Mouse (Mus musculus): Measurements from ENCODE around the gene Gcnt2.

Gcnt2 gene

GRCm38 (mm10) chr13:40859652-40860399 lies at the start of gene Gcnt2:
Gcnt2 (plus strand) TSS chr13:40859754.
- in situ Hi-C loops (cut with MboI, MseI), result no loop called here

DNA sequence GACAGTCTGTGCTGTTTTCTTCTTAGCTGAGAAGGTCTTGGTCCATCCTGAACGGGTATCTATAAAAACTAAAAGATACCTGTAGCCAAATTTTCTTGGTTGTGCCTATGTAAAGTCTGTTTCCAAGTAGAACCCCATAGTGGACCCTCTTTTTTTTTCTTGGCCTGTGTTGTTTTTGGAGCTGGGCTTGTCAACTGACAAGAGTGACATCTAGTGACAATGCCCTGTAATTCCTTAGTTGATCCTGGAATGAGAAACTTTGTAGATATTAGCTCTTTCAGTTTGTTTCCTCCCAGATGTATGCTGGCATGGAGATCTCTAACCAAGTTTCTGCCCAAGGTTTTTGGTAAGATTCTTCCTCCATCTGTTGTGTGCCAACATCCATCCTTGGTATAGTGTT lies 38.9 kb upstream of the Gcnt2 start:
- in situ Hi-C loops (cut with MboI, MseI), result no loop called here

DNA sequence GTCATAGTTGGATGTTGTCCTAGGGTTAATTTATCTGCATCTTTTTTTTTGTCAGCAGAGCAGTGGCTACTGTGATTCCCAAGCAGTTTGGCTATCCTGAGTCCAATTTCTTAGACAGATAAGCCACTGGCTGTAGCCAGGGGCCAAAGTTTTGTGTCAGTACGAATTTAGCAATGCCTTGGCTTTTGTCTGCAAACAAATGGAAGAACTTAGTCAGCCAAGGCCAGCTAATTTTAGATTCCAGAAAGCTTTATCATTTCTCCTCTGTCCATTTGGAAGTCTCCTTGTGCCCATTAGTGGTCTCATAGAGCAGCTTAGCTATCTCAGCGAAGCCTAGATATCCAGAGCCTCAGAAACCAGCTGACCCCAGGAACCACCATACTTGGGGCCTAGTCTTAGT lies 37.6 kb upstream of the Gcnt2 start:
- in situ Hi-C loops (cut with MboI, MseI), result no loop called here

DNA sequence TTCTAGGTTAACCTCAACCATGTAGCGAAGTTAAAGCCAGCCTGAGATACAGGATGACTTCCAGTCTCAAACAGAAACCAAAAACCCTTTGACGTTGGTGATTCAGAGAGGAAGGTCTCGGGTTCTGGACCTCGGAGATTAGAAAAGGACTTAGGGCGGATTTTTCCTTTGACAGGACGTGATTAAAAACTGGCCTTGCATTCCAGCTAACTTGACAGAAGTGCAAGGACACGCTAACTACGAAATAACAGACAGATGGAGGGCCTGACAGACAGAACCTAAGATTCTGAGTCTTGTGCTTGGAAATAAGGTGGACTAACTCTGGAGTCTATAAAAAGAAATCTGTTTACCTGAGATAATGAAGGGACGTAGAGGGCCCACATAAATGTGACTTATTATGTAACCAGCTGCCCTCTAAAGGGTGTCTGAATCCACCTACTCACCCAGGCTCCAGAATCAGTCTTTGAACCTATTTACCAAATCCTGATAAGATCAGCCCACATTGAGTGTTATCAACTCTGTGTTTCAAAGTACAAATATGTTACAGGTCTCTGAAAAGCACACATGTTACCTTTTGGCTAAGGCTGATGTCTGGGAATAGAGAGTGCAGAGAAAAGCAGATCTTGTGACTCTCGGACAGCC lies 18.3 kb upstream of the Gcnt2 start:
- in situ Hi-C loops (cut with MboI, MseI), result loop anchor here (10.0 kb wide), 1 partner anchor 394 kb away; no protein-coding TSS in a partner anchor

- in situ Hi-C loops (cut with MboI, MseI), result loop anchor here (10.0 kb wide), 1 partner anchor 393 kb away; no protein-coding TSS in a partner anchor
Observed at GRCm38 (mm10) chr13:40842141-40842540, 17.4 kb upstream of the Gcnt2 start.

DNA sequence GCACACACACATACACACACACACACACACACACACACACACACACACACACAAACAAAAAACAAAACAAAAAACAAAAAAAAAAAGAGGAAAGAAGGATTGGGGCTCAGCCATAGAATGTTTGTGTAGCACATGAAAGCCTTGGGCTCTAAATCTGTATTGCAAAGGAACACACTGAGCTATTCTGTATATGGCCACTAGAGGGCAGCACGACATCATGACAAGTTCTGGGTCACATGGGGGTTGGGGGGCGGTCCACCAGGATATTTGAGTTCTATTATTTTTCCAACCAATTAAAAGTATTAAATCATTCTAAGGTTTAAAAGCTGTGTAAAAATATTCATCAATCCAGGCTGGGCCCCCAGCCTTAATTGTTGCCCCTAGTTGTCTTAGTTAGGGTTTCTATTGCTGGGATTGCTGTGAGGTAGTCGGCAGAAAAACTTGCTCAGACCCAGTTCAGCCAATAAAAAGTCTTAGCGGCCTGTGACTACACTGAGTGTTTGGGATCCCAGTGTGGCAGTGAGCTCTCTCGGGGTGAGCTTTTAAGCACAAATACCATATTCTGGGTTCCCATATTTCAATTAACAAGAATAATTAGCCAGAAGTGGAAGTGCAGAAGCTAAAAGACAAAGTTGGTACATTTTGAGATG lies 16.0 kb upstream of the Gcnt2 start:
- in situ Hi-C loops (cut with MboI, MseI), result loop anchor here (10.0 kb wide), 1 partner anchor 391 kb away; no protein-coding TSS in a partner anchor

GRCm38 (mm10) chr13:40844144-40844543 lies 15.4 kb upstream of the Gcnt2 start:
- in situ Hi-C loops (cut with MboI, MseI), result loop anchor here (10.0 kb wide), 1 partner anchor 391 kb away; no protein-coding TSS in a partner anchor

GRCm38 (mm10) chr13:40845951-40846350 lies 13.6 kb upstream of the Gcnt2 start:
- in situ Hi-C loops (cut with MboI, MseI), result loop anchor here (10.0 kb wide), 1 partner anchor 389 kb away; no protein-coding TSS in a partner anchor

GRCm38 (mm10) chr13:40846375-40846774 lies 13.2 kb upstream of the Gcnt2 start:
- in situ Hi-C loops (cut with MboI, MseI), result loop anchor here (10.0 kb wide), 1 partner anchor 388 kb away; no protein-coding TSS in a partner anchor

GRCm38 (mm10) chr13:40847898-40848297 lies 11.7 kb upstream of the Gcnt2 start:
- in situ Hi-C loops (cut with MboI, MseI), result loop anchor here (10.0 kb wide), 1 partner anchor 387 kb away; no protein-coding TSS in a partner anchor

GRCm38 (mm10) chr13:40850686-40851085 lies 8.9 kb upstream of the Gcnt2 start:
- in situ Hi-C loops (cut with MboI, MseI), result no loop called here

DNA sequence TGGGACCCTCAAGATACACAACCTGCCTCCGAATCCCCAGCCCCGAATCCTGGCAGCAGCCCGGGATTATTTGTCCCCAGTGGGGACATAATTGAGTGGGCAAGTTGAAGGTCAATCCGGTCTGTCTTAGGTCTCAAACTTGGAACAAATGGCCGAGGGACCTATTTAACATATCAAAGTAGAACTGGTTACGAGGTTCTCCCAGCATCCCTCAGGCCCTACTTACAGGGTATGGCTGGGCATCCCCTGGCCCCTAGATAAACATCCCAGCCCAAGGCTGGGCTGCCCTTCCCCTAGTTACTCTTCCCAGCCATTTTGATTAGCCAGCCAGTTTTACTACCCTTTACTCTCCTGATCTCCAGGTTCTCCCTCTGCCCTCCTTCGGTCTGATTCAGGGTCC lies 8.3 kb upstream of the Gcnt2 start:
- in situ Hi-C loops (cut with MboI, MseI), result no loop called here

DNA sequence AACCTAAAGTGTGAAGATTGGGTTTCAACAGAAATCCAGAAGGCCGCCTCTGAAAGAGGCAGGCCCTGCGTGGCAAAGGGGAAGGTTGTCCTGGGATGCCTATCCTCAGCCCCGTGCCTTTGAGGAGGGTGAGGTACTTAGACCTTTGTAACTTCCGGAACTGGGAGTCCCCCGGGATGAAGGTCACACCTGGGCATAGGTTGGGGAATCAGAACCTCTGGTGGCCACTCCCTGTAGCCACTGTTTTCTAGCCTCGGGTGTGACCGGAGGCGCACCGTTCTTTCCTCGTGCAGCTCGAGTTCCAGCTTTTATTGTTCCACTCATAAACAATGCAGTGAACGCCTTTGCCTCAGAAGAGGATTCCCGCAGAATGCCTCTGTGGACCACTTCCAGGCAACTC lies 7.6 kb upstream of the Gcnt2 start:
- in situ Hi-C loops (cut with MboI, MseI), result no loop called here

- in situ Hi-C loops (cut with MboI, MseI), result no loop called here
Observed at GRCm38 (mm10) chr13:40852791-40853190, 6.8 kb upstream of the Gcnt2 start.

DNA sequence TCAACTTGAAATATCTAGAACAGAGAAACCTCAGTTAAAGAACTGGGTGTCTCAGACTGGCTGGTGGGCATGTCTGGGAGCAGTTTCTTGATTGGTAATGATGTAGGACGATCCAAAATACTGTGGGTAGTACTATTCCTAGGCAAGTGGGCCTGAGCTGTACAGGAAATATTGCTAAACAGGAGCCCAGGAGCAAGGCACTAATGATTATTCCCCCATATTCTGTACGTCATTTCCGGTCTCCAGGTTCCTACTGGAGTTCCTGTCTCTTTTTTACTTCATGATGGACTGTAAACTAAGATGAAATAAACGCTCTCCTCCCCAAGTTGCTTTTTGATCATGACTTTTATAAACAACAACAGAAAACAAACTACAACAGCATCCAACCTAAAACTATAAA lies 5.7 kb upstream of the Gcnt2 start:
- in situ Hi-C loops (cut with MboI, MseI), result no loop called here

- in situ Hi-C loops (cut with MboI, MseI), result no loop called here
Observed at GRCm38 (mm10) chr13:40854451-40855058, 5.0 kb upstream of the Gcnt2 start.

DNA sequence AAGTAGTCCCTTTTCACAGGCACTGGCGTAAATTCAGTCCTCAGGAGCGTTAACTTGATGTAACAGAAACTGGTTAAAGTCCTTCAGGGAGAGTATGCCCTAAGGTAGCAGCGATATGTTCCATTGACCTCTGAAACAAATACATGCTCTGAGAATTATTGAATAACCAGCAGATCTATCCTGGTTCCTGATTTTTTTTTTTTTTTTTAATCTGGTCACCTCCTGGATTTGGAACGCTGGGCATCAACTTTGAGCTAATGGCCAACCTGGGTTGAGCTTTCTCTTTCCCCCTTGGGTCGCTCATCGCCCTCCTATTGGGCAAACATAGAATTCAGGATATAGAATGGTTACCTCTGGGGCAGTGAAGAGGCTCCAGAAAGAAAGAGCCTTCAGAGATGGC lies 4.3 kb upstream of the Gcnt2 start:
- in situ Hi-C loops (cut with MboI, MseI), result no loop called here

GRCm38 (mm10) chr13:40856786-40857185 lies 2.8 kb upstream of the Gcnt2 start:
- in situ Hi-C loops (cut with MboI, MseI), result no loop called here

GRCm38 (mm10) chr13:40857281-40857818 lies 2.2 kb upstream of the Gcnt2 start:
- in situ Hi-C loops (cut with MboI, MseI), result no loop called here

DNA sequence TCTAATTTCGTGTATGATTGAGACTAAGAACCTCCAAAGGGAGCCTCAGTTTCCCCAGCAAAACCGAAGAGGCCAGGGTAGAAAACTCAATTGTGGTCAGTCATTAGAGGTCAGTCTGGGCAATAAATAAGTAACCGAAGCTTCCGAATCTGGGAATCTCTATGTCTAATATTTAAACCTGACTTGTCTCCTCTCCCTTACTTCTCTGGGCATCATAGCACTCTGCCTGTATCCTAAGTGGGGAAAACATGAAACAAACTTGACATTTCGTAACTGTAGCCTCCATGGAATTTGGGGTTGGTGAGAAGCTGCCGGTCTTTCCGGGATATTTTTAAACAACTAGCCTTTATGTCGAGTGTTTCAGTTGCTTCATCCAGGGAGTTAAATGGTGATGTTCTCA lies 329 bp upstream of the Gcnt2 start:
- in situ Hi-C loops (cut with MboI, MseI), result no loop called here

DNA sequence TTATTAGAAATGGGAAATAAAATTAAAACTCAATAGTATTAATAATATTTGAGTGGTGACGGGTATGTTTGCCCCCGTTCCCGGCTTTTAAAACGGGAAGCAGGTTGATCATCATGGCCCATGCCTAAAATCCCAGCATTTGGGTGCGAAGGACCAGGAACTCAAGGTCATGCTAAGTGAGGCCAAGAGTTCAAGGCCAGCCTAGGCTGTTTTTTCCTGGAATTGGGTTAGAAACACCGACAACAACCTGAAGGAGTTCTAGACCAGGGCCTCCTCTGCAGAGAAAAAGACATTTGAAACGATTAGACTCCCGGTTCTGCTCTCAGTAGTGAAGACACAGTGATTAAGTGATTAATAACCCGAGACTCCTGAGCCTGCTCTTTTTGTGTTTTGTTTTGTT lies 3.5 kb downstream of the Gcnt2 start:
- in situ Hi-C loops (cut with MboI, MseI), result no loop called here

Data from T-helper 2 cell (primary cell).